Mouse (Mus musculus): ENCODE measurements around the gene Pde10a.

DNA sequence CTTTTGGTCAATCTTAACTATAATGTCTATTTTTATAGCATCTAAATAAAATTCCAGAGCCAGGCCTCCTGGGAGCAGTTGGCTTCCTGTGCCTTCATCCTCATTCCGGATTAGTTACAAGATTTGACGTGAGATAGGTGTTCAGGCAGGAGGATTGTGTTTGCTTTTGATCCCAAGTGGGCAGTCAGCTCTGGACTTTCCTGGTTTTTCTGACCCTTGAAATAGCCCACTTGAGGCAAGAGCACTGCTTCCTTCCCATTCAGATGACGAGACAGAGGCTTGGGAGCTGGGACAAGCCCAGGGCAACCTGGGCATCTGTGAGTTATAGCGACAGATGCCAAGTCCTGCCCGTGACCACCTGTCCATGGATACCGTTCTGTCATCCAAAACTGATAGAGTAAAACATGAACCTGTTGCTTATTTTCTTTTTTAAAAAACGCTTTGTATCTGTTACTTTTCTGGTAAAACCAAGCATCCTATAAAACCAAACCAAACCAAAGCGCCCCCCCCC lies 199.3 kb downstream of the Pde10a start:
- TF ChIP-seq POLR2A (IDR thresholded peaks at IDR 0.05; ENCODE audit: insufficient read depth, low read depth, low read length) (no peak), CTCF (IDR thresholded peaks at IDR 0.05) (no peak)
